Mouse (Mus musculus) natural killer cell, adult 2 months (primary cell): ENCODE measurements around the gene Mark1.

Source experiments
- DNase-seq, 2 experiments: peaks; one replicate each; pipeline ENCODE4 v3.0.0; 2022; ENCODE audit warnings: low spot score in 2 of 2

Gene Mark1

DNA sequence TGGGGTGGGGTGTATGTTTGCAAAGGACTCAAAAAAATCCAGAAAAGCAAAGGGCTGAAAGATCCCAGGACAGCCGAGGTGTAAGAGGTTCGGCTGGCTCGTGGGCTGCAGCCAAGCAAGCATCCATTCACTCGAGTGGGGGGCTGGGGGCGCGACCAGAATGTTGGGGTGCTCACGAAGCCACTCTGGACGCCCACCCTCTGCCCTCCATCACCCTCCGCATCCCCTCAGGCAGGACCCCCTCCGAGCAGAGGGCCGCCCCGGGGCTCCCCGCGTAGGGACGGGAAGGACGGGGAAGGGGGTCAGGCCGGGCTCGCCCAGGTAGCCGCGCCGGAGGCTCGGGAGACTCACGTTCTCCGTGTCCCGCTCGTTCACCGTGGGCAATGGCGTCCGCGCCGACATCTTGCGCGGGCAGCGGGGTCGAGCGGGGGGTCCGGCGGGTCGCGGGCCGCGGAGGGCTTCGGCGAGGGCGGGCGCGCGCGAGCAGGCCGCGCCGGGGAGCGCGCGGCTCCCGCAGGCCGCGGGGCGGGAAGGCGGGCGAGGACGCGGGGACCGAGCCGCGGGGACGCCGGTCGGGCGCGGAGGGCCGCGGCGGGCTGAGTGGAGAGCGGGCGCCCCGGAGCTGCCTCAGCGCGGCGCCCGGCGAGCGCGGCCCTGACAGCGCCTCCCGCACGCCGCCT lies at the start of gene Mark1:
Gene Mark1, minus strand, starts transcription at position 500 of the 680 bp plus-strand sequence.
- no peak for DNase-seq

GRCm38 (mm10) chr1:185047516-185048247 lies 48.3 kb upstream of the Mark1 start:
- DNase-seq, result no peak

DNA sequence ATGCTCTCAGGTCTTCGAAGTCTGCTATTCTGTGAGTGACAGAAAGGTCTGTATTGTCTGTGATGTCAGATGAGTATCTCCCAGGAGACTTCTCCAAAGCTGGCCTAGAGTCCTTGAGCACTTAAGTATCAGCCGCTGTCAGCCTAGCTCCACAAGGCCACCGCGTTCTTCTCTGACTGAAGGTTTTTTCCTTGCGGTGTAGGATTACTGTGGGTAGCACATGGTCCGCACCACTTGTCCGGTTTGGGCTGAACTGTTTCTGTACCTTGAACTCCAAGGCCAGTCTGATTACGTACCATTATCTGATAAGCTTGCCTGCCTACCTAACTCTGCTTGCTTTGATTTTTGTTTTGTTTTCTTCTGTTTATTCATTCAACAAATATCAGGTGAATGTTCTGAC lies 47.1 kb upstream of the Mark1 start:
- no peak for DNase-seq

DNA sequence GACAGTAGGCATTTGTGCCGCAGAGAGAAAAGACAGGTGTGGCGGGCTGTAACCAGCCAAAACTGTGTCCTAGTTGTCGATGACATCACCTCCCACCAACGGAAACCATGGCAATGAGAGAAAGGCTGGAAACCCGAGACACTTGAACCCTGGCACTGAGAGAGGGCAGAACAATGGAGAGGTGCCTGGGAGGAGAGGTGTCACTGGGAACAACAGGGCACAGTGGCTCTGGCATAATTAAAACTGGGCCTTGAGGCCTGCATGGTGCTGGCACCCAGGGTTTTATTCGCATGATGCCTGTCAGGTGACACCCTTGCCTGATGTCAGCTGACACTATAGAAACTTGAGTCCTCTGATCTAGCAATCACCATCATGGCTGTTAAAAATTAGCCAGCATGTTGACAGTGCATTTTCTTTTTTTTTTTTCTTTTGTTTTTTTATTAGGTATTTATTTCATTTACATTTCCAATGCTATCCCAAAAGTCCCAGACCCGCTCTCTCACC lies 38.9 kb upstream of the Mark1 start:
- DNase-seq, result no peak

DNA sequence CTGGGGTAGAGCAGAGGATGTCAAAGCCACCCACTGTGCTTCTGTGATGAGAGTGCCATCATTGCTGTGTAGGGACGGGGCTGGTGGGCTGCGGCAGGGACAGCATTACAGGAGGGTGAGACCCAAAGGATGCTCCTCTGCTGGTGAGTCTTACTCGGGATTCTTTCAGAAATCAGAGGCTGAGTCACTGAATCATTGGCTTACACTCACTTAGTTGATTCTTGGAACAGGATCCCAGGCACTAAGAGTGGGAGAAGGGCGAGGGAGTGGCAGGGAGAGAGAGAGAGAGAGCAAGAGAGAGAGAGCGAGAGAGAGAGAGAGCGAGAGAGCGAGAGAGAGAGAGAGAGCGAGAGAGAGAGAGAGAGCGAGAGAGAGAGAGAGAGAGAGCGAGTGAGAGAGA lies 31.2 kb upstream of the Mark1 start:
- no peak for DNase-seq

DNA sequence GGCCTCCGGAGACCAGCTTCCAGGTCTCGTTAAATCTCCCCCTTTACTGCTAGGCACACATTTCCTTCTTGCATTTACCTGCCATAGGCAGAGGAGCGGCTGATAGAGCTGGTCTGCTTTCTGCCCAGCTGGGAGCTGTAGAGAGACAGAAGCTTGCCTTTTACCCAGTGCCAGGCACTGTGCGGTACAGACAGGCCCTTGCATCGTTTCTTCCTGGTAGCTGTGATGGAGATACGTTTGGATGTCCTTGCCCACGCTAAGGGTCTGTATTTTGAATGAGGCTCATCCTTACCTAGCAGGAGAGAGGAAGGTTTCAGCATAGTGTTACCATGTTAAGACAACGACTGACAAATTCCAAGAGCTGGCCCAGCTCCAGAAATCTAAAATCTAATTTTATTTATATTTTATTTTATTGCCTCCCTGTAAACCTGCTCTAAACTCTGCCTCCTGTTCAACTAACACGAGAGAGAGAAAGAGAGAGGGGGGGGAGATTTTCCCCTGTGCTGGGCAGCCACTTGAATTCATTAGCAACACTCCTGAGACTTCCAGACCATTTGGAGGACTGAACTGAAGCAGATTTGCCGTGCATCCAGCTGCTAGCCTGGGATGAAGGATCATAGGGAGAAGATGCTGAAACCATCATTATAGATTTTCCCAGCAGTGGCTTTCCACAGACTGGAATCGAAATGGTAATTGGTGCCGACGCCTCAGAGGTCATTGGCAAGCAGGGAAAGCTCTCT lies 21.2 kb upstream of the Mark1 start:
- DNase-seq, result no peak

DNA sequence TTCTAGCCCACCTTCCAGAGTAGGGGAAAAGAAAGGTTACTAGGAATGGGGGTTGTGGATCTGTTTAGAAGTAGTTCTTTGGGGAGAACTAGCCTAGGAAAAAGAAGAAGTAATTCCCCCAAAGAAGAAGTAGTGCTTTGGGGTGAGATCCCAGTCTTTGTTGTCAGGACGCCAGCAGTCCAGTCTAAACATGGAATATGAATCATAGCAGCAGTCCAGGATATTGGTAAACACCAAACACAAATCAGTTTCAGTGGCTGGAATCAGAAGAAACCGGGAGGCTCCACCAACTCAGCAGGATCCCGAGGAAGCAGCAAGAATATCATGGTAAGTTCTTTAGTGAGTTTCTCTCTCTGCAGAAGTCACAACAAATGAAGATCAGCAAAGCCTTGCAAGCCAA lies 13.2 kb upstream of the Mark1 start:
- DNase-seq, result no peak

- no peak for DNase-seq
Measured at GRCm38 (mm10) chr1:185007066-185007465, 7.7 kb upstream of the Mark1 start.

DNA sequence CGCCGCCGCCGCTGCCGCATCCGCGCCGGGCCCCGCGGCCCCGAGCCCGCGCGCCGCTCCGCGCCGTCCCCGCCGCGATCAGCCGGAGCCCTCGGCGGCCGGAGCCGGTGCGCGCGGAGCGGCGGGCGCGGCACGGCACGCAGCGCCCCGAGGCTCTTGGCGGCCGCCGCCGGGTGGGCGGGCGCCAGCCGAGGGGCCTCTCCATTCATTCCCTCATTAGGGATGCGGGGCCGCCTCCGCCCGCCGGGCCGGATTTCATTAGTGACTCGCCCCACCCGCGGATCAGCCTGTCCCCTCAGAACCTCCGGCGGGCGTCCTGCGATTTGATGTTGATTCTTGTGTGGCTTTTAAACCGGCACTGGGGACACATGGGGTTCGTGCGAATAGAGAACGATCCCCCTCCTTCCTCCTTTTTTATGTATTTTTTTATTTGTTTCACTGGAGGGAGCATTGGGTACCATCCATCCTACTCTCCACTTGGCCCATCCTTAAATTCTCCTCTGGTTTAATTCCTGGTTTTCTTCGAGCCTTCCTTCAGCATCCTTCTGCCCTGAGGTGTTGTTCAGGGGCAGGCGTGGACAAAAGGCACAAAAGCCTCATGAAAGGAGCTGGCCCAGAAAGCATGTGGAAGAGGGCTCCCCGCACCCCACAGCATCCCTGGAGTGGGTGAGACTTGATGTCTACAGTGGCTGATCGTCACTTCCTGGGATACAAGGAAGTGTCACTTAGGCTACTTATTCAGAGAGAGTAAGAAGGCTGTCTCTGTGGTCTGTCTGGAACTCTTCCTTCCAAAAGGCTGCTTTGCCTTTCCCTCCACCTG lies 620 bp upstream of the Mark1 start:
- no peak for DNase-seq

DNA sequence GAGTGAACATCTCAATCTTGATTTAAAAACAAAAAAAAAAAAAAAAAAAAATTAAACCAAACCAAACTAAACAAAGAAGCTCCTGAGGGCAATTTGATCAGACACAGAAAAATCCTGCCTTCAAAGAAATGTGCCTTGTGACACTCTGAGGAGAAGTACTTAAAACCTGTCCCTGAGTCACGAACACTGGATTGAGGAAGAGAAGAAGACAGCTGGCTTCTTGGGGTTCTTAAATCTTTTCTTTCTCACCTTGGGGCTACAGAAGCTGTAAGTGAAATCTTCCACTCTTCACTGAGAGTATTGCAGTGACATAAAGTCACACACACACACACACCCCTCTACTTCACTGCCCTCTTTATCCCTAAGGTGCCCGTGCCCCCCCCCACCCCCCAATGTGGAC lies 739 bp downstream of the Mark1 start:
- DNase-seq, result no peak

GRCm38 (mm10) chr1:184998161-184998560 lies 1.2 kb downstream of the Mark1 start:
- no peak for DNase-seq

- no peak for DNase-seq
Measured at GRCm38 (mm10) chr1:184997466-184997865, 1.9 kb downstream of the Mark1 start.

DNA sequence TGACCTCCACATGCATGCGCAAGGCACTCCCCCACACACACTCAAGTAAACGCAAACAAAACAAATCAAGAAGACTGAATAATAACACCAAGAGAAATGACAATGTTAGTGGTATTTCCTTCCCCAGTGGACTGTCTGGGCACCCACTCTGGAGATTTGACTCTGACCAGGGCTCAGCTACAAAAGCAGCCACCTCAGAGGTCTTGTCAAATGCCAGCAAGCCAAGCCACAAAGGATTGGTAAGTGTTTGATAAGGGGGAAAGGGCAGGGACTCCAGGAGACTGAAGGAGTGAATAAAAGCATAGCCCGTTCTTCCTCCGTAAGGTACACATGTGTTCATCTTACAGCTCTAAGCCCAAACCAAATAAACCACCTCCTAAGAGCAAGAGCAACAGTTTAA lies 4.0 kb downstream of the Mark1 start:
- no peak for DNase-seq

DNA sequence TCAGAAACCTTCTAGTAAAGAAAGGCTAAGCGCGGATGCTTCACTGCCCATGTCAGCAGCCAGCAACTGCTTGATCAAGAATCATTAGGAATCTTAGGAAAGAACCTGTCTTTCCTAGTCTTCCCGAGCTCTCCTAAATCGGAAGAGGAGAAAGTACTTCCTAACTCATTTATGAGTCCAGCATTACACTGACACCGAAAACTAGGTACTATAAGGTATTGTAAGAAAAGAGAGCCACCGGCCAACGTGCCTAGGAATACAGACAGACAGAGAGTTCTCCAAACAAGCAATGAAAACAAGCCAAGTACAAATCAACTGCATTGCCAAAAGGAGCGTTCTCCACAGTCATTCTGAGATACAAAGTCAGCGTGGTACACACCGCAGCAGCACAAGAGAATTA lies 8.2 kb downstream of the Mark1 start:
- DNase-seq, result no peak

DNA sequence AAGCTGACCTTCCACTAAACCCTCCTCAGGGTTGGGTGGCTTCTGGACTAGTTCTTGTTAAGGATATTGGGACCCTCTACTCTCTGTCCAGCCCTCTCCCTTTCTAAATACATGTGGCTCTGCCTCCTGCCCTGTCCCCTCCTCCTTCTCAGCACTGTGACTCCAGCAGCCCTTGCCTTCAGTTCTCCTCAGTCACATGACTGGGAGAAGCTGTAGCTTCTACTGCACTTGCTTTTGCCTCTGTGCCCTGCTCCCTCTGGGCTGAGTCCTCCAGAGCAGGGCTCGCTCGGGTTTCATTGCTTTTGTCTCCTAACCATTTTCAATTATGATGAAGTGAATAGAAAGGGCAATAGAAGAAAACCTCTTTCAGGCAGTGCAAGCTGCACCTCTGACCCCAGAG lies 12.6 kb downstream of the Mark1 start:
- DNase-seq, result no peak

DNA sequence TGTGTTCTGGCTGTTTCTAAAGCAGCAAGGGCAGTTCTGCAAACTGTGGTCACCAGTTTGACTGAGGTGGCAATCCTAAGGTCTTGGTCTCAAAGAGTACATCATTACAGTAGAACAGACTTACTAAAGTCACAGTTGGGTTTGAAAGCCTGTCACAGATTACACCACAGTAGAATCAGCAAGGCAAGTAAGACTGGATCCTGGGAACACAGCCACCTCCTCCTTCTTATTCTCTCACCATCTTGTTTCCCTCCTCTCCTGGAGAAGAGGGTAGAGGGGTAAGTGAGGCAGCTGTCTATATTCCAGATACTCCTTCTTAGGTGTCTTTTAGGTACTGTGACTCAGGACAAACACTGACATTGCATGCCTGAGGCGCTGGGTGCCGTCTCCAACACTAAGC lies 14.6 kb downstream of the Mark1 start:
- no peak for DNase-seq

DNA sequence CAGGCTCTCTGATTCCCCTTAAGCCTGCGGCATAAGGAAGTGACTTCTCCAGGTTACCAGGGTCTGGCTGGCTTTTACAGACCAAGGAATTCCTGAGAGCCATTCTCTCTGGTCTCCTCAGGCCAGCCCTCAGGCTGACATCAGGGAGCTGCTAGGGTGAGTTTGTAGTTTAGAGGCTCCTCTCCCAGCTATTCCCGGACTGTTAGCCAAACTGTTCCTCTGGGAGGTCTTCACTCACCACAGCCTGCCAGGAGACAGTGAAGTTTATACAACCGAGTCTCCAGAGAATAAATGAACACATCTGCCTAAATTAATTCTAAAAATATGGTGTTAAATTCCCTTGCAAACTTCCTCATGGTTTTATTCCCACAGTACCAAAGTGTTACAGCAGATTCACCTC lies 15.6 kb downstream of the Mark1 start:
- no peak for DNase-seq

GRCm38 (mm10) chr1:184972214-184972776 lies 27.1 kb downstream of the Mark1 start:
- DNase-seq, result no peak

- no peak for DNase-seq
Measured at GRCm38 (mm10) chr1:184969374-184969773, 30.0 kb downstream of the Mark1 start.

DNA sequence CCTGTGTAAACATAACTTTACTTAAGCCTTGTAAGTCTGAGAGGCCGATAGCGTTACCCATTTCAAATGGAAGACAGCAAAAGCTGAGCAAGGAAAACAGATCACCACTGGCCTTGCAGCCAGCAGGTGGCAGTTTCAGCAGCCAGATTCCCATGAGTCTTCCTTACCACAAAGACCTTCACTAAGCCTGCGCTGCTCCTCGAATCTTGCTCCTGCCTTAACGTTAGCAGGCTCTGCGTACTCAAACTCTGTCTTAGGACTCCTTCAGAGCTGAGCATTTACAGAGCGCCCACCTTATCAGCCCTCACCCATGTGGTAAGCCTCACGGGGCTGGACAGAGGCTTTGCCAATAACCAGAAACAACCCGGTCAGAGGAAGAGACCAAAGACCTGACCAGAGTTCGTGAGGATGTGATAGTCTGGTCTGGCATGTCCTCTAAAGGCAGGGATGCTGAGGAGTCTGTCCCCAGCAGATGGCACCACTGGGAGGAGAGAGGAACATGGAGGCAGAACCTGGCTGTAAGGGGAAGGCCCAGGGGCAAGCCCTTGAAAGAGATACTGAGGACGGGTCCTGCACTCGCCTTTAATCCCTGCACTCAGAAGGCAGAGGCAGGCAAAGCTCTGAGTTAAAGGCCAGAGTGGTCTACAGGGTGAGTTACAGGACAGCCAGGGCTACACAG lies 33.5 kb downstream of the Mark1 start:
- DNase-seq, result peak; percentile 9 to 20
